Mouse (Mus musculus): ENCODE results near the gene Ptpn1. TPM values are rescaled to one million over a fixed set of nuclear protein-coding genes. Genes with fewer than 3 reads are reported as not detected.

The Ptpn1 gene
- polyA plus RNA-seq, 1 experiment from 2014 or later: 50.7 TPM

- no peak overlapping the region for H3K9ac ChIP-seq (ENCODE audit: low read depth, low read length)
- peaks cover 16% of the 10 kb centered on the region; the same call in 1 of the 2 replicates for H3K4me1 ChIP-seq (replicated peaks; ENCODE audit: control insufficient read depth, insufficient read depth, low read length)
- peak overlapping the region; percentile 15 for H3K27ac ChIP-seq (ENCODE audit: low read depth, low read length)
- DNase-seq (ENCODE audit: low spot score) (no peak), ATAC-seq (replicated peaks; ENCODE audit: low FRiP score) (no peak)
- 70% methylated on average over 11 of the region's 11 CpGs for WGBS
- H3K9me3 ChIP-seq (ENCODE audit: control insufficient read depth, low read length): no peaks in the 10 kb centered on the region
- no peak overlapping the region for H3K4me3 ChIP-seq (ENCODE audit: low read depth, low read length)
- H3K4me2 ChIP-seq: no peak overlapping the region
- no peaks in the 10 kb centered on the region for H3K27me3 ChIP-seq (replicated peaks; ENCODE audit: control insufficient read depth, insufficient read depth, low read length)
- H3K36me3 ChIP-seq (ENCODE audit: control insufficient read depth, insufficient read depth, low read length): no peaks in the 10 kb centered on the region
Measured at GRCm38 (mm10) chr2:167925841-167926800, 5.7 kb upstream of the Ptpn1 start.

DNA sequence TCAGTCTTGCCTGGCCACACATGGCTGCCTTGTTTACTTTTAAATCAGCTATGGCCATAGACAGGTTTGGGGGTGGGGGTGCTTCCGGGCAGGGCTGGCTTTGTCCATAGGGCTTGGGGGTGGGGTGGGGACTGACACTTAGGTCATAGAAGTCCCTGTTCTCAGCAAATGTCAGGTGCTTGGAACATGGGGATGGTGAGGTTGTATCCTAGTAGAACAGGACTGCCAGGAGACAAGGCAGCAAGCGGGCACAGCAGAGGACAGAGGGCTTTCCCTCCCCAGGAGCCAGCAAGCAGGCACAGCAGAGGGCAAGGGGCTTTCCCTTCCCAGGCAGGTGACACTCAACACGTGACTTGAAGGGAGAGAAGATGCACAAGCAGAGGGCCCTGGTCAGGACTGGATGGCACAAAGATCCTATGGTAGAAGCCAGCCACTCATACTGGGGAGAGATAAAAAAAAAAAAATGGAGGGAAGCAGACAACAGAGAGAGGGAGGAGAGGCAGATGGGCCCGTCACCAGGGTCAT lies 3.8 kb upstream of the Ptpn1 start:
- no peak for ATAC-seq (replicated peaks; ENCODE audit: low FRiP score)
- DNase-seq (ENCODE audit: low spot score): no peak
- Histone ChIP-seq H3K4me3 (ENCODE audit: low read depth, low read length) (no peak overlapping the region), H3K27ac (ENCODE audit: low read depth, low read length) (no peak overlapping the region), H3K9ac (ENCODE audit: low read depth, low read length) (no peak overlapping the region), H3K27me3 (replicated peaks; ENCODE audit: control insufficient read depth, insufficient read depth, low read length) (no peaks in the 10 kb centered on the region), H3K4me1 (replicated peaks; ENCODE audit: control insufficient read depth, insufficient read depth, low read length) (peaks cover 24% of the 10 kb centered on the region; the same call in 1 of the 2 replicates), H3K9me3 (ENCODE audit: control insufficient read depth, low read length) (no peaks in the 10 kb centered on the region), H3K4me2 (no peak overlapping the region), H3K36me3 (ENCODE audit: control insufficient read depth, insufficient read depth, low read length) (no peaks in the 10 kb centered on the region)
- WGBS: 70% methylated on average over 4 of the region's 4 CpGs

DNA sequence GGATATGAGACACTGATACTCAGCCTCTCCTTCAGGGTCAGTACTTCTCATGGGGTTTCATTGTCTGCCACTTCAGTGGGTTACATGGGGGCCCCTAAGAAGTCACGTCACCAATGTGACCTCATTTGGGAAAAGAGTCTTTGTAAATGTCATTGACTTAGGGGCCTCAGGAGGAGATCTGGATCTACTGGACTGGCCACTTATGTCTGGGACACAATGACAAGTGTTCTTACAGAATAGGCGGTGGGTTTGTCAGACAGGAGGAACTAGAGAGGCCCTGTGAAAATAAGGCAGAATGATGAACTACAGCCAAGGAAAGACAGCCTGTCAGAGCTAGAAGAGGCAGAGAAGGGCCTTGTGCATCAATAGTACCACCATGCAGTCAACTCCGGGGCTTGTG lies 2.9 kb upstream of the Ptpn1 start:
- no peak overlapping the region for H3K4me2 ChIP-seq
- H3K27me3 ChIP-seq (replicated peaks; ENCODE audit: control insufficient read depth, insufficient read depth, low read length): no peaks in the 10 kb centered on the region
- DNase-seq (ENCODE audit: low spot score): no peak
- 82% methylated on average over 3 of the region's 3 CpGs for WGBS
- H3K36me3 ChIP-seq (ENCODE audit: control insufficient read depth, insufficient read depth, low read length): no peaks in the 10 kb centered on the region
- no peak overlapping the region for H3K9ac ChIP-seq (ENCODE audit: low read depth, low read length)
- ATAC-seq (replicated peaks; ENCODE audit: low FRiP score): no peak
- H3K9me3 ChIP-seq (ENCODE audit: control insufficient read depth, low read length): no peaks in the 10 kb centered on the region
- peaks cover 33% of the 10 kb centered on the region for H3K4me1 ChIP-seq (replicated peaks; ENCODE audit: control insufficient read depth, insufficient read depth, low read length)
- H3K4me3 ChIP-seq (ENCODE audit: low read depth, low read length): no peak overlapping the region
- no peak overlapping the region for H3K27ac ChIP-seq (ENCODE audit: low read depth, low read length)

DNA sequence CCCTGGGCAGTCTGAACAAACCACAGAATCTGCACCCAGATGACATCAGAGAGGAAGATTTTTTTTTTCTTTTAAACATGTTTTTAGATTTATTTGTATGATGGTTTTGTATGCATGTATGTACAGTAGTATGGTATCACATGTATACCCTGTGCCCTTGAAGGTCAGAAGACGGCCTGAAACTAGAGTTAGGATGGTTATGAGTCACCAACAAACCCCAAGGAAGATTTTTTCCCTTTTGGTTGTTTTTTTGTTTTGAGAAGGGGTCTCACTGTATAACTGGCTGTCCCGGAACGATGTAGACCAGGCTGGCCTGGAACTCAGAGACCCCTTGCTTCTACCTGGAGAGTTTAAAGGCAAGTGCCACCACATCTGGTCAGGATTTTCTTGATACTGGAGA lies 882 bp upstream of the Ptpn1 start:
- Histone ChIP-seq H3K4me3 (ENCODE audit: low read depth, low read length) (no peak overlapping the region), H3K27me3 (replicated peaks; ENCODE audit: control insufficient read depth, insufficient read depth, low read length) (no peaks in the 10 kb centered on the region), H3K4me2 (peak overlapping the region; percentile 91), H3K4me1 (replicated peaks; ENCODE audit: control insufficient read depth, insufficient read depth, low read length) (peaks cover 30% of the 10 kb centered on the region), H3K27ac (ENCODE audit: low read depth, low read length) (0 out of 2 replicates have a peak overlapping the region, but pooled peaks have one; percentile 52), H3K9me3 (ENCODE audit: control insufficient read depth, low read length) (no peaks in the 10 kb centered on the region), H3K9ac (ENCODE audit: low read depth, low read length) (no peak overlapping the region), H3K36me3 (ENCODE audit: control insufficient read depth, insufficient read depth, low read length) (no peaks in the 10 kb centered on the region; the same call in 1 of the 2 replicates)
- 92% methylated on average over 3 of the region's 3 CpGs for WGBS
- no peak for DNase-seq (ENCODE audit: low spot score)
- no peak for ATAC-seq (replicated peaks; ENCODE audit: low FRiP score)

GRCm38 (mm10) chr2:167932727-167933231 lies 922 bp downstream of the Ptpn1 start:
- H3K36me3 ChIP-seq (ENCODE audit: control insufficient read depth, insufficient read depth, low read length): no peaks in the 10 kb centered on the region; the same call in 1 of the 2 replicates
- H3K9ac ChIP-seq (ENCODE audit: low read depth, low read length): peak overlapping the region; percentile 91
- no peak for DNase-seq (ENCODE audit: low spot score)
- ATAC-seq (replicated peaks; ENCODE audit: low FRiP score): peak; percentile 24
- no peaks in the 10 kb centered on the region for H3K9me3 ChIP-seq (ENCODE audit: control insufficient read depth, low read length)
- peaks cover 35% of the 10 kb centered on the region for H3K4me1 ChIP-seq (replicated peaks; ENCODE audit: control insufficient read depth, insufficient read depth, low read length)
- H3K4me2 ChIP-seq: peak overlapping the region; percentile 91
- H3K27me3 ChIP-seq (replicated peaks; ENCODE audit: control insufficient read depth, insufficient read depth, low read length): no peaks in the 10 kb centered on the region
- under 1% methylated on average over 18 of the region's 18 CpGs for WGBS
- H3K27ac ChIP-seq (ENCODE audit: low read depth, low read length): peak overlapping the region; percentile 54; the same call in 1 of the 2 replicates
- H3K4me3 ChIP-seq (ENCODE audit: low read depth, low read length): peak overlapping the region; percentile 94

- Histone ChIP-seq H3K4me2 (peak overlapping the region; percentile 91), H3K27ac (ENCODE audit: low read depth, low read length) (no peak overlapping the region), H3K4me1 (replicated peaks; ENCODE audit: control insufficient read depth, insufficient read depth, low read length) (peaks cover 35% of the 10 kb centered on the region), H3K36me3 (ENCODE audit: control insufficient read depth, insufficient read depth, low read length) (no peaks in the 10 kb centered on the region; the same call in 1 of the 2 replicates), H3K4me3 (ENCODE audit: low read depth, low read length) (peak overlapping the region; percentile 94), H3K27me3 (replicated peaks; ENCODE audit: control insufficient read depth, insufficient read depth, low read length) (no peaks in the 10 kb centered on the region), H3K9ac (ENCODE audit: low read depth, low read length) (peak overlapping the region; percentile 91), H3K9me3 (ENCODE audit: control insufficient read depth, low read length) (no peaks in the 10 kb centered on the region)
- no peak for ATAC-seq (replicated peaks; ENCODE audit: low FRiP score)
- DNase-seq (ENCODE audit: low spot score): no peak
- 55% methylated on average over 7 of the region's 7 CpGs for WGBS
Measured at GRCm38 (mm10) chr2:167933397-167933796, 1.5 kb downstream of the Ptpn1 start.

GRCm38 (mm10) chr2:167935956-167936355 lies 4.1 kb downstream of the Ptpn1 start:
- ATAC-seq (replicated peaks; ENCODE audit: low FRiP score) (no peak), DNase-seq (ENCODE audit: low spot score) (no peak)
- Histone ChIP-seq H3K4me2 (no peak overlapping the region), H3K36me3 (ENCODE audit: control insufficient read depth, insufficient read depth, low read length) (no peaks in the 10 kb centered on the region; the same call in 1 of the 2 replicates), H3K4me1 (replicated peaks; ENCODE audit: control insufficient read depth, insufficient read depth, low read length) (peaks cover 36% of the 10 kb centered on the region), H3K9me3 (ENCODE audit: control insufficient read depth, low read length) (no peaks in the 10 kb centered on the region), H3K9ac (ENCODE audit: low read depth, low read length) (no peak overlapping the region), H3K4me3 (ENCODE audit: low read depth, low read length) (no peak overlapping the region), H3K27ac (ENCODE audit: low read depth, low read length) (no peak overlapping the region), H3K27me3 (replicated peaks; ENCODE audit: control insufficient read depth, insufficient read depth, low read length) (no peaks in the 10 kb centered on the region)
- WGBS: 90% methylated on average over 3 of the region's 3 CpGs

GRCm38 (mm10) chr2:167938786-167939185 lies 6.9 kb downstream of the Ptpn1 start:
- Histone ChIP-seq H3K4me3 (ENCODE audit: low read depth, low read length) (no peak overlapping the region), H3K9me3 (ENCODE audit: control insufficient read depth, low read length) (no peaks in the 10 kb centered on the region), H3K27ac (ENCODE audit: low read depth, low read length) (no peak overlapping the region), H3K27me3 (replicated peaks; ENCODE audit: control insufficient read depth, insufficient read depth, low read length) (no peaks in the 10 kb centered on the region), H3K36me3 (ENCODE audit: control insufficient read depth, insufficient read depth, low read length) (no peaks in the 10 kb centered on the region; the same call in 1 of the 2 replicates), H3K9ac (ENCODE audit: low read depth, low read length) (no peak overlapping the region), H3K4me2 (no peak overlapping the region), H3K4me1 (replicated peaks; ENCODE audit: control insufficient read depth, insufficient read depth, low read length) (peaks cover 47% of the 10 kb centered on the region)
- WGBS: 75% methylated on average over 3 of the region's 3 CpGs
- DNase-seq (ENCODE audit: low spot score): no peak
- no peak for ATAC-seq (replicated peaks; ENCODE audit: low FRiP score)

Measured in liver, embryonic 11.5 days (tissue).